Mouse (Mus musculus): Measurements from ENCODE around the gene Eng. TPM values are rescaled to one million over a fixed set of nuclear protein-coding genes. Genes with fewer than 3 reads are reported as not detected.
A peak's percentile ranks its signal among the peaks of the same experiment; 100 is the strongest.

Eng gene
- polyA plus RNA-seq, 1 experiment from 2014 or later: 25.6 TPM

GRCm38 (mm10) chr2:32637778-32638281 lies 8.6 kb upstream of the Eng start:
- DNase-seq (ENCODE audit: low spot score): no peak
- H3K36me3 ChIP-seq: peaks cover 4% of the 10 kb centered on the region; the same call in 1 of the 2 replicates
- 52% methylated on average over 11 of the region's 11 CpGs for WGBS
- no peaks in the 10 kb centered on the region for H3K9me3 ChIP-seq (replicated peaks)
- peaks cover 26% of the 10 kb centered on the region for H3K4me1 ChIP-seq
- H3K27ac ChIP-seq (replicated peaks): peak overlapping the region; percentile 79
- H3K27me3 ChIP-seq (ENCODE audit: low read depth, poor library complexity, severe bottlenecking): no peaks in the 10 kb centered on the region
- H3K4me3 ChIP-seq: peak overlapping the region; percentile 7; the same call in 1 of the 2 replicates

DNA sequence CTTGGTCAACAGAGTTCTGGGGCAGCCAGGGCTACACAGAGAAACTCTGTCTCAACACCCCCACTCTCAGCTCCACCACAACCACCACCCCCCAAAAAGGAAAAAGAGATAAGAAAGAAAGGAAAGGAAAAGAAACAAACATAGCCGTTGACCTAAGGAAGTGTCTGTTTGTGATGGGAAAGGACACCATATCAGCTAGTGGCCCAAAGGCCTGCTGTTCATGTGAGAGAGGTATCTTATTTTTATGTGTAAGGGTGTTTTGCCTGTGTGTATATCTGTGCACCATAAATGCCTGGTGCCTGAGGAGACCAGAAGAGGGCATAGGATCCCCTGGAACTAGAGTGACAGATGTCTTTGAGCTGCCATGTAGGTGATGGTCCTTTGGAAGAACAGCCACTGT lies 6.8 kb upstream of the Eng start:
- Histone ChIP-seq H3K27ac (replicated peaks) (no peak overlapping the region), H3K4me3 (no peak overlapping the region), H3K36me3 (no peaks in the 10 kb centered on the region), H3K9me3 (replicated peaks) (no peaks in the 10 kb centered on the region), H3K4me1 (peaks cover 17% of the 10 kb centered on the region), H3K27me3 (ENCODE audit: low read depth, poor library complexity, severe bottlenecking) (no peaks in the 10 kb centered on the region)
- 93% methylated on average over 1 of the region's 1 CpGs for WGBS
- no peak for DNase-seq (ENCODE audit: low spot score)

GRCm38 (mm10) chr2:32640550-32641051 lies 5.8 kb upstream of the Eng start:
- Histone ChIP-seq H3K36me3 (no peaks in the 10 kb centered on the region), H3K27me3 (ENCODE audit: low read depth, poor library complexity, severe bottlenecking) (no peaks in the 10 kb centered on the region), H3K4me1 (peaks cover 21% of the 10 kb centered on the region), H3K4me3 (no peak overlapping the region), H3K9me3 (replicated peaks) (no peaks in the 10 kb centered on the region), H3K27ac (replicated peaks) (0 out of 2 replicates have a peak overlapping the region, but pooled peaks have one; percentile 33)
- 68% methylated on average over 6 of the region's 6 CpGs for WGBS
- DNase-seq (ENCODE audit: low spot score): no peak

GRCm38 (mm10) chr2:32641810-32642209 lies 4.6 kb upstream of the Eng start:
- 77% methylated on average over 5 of the region's 5 CpGs for WGBS
- Histone ChIP-seq H3K4me1 (peaks cover 33% of the 10 kb centered on the region), H3K36me3 (no peaks in the 10 kb centered on the region), H3K27me3 (ENCODE audit: low read depth, poor library complexity, severe bottlenecking) (no peaks in the 10 kb centered on the region), H3K27ac (replicated peaks) (no peak overlapping the region), H3K9me3 (replicated peaks) (no peaks in the 10 kb centered on the region), H3K4me3 (no peak overlapping the region)
- DNase-seq (ENCODE audit: low spot score): no peak

GRCm38 (mm10) chr2:32642813-32643212 lies 3.6 kb upstream of the Eng start:
- 80% methylated on average over 7 of the region's 7 CpGs for WGBS
- peak overlapping the region; percentile 14; the same call in 1 of the 2 replicates for H3K27ac ChIP-seq (replicated peaks)
- H3K4me3 ChIP-seq: no peak overlapping the region
- H3K9me3 ChIP-seq (replicated peaks): no peaks in the 10 kb centered on the region
- DNase-seq (ENCODE audit: low spot score): no peak
- H3K27me3 ChIP-seq (ENCODE audit: low read depth, poor library complexity, severe bottlenecking): no peaks in the 10 kb centered on the region
- H3K4me1 ChIP-seq: peaks cover 30% of the 10 kb centered on the region
- no peaks in the 10 kb centered on the region for H3K36me3 ChIP-seq

GRCm38 (mm10) chr2:32644083-32644482 lies 2.3 kb upstream of the Eng start:
- WGBS: 87% methylated on average over 9 of the region's 9 CpGs
- Histone ChIP-seq H3K4me1 (peaks cover 26% of the 10 kb centered on the region), H3K27me3 (ENCODE audit: low read depth, poor library complexity, severe bottlenecking) (no peaks in the 10 kb centered on the region), H3K4me3 (no peak overlapping the region), H3K36me3 (no peaks in the 10 kb centered on the region), H3K27ac (replicated peaks) (0 out of 2 replicates have a peak overlapping the region, but pooled peaks have one; percentile 10), H3K9me3 (replicated peaks) (no peaks in the 10 kb centered on the region)
- no peak for DNase-seq (ENCODE audit: low spot score)

GRCm38 (mm10) chr2:32644799-32645475 lies 1.5 kb upstream of the Eng start:
- WGBS: 82% methylated on average over 8 of the region's 8 CpGs
- no peaks in the 10 kb centered on the region for H3K36me3 ChIP-seq
- no peaks in the 10 kb centered on the region for H3K9me3 ChIP-seq (replicated peaks)
- no peaks in the 10 kb centered on the region for H3K27me3 ChIP-seq (ENCODE audit: low read depth, poor library complexity, severe bottlenecking)
- H3K27ac ChIP-seq (replicated peaks): peak overlapping the region; percentile 34; the same call in 1 of the 2 replicates
- peaks cover 26% of the 10 kb centered on the region for H3K4me1 ChIP-seq
- H3K4me3 ChIP-seq: no peak overlapping the region
- DNase-seq (ENCODE audit: low spot score): no peak

- no peaks in the 10 kb centered on the region for H3K27me3 ChIP-seq (ENCODE audit: low read depth, poor library complexity, severe bottlenecking)
- H3K27ac ChIP-seq (replicated peaks): peak overlapping the region; percentile 7; the same call in 1 of the 2 replicates
- 70% methylated on average over 3 of the region's 3 CpGs for WGBS
These were observed 748 bp upstream of the Eng start for GRCm38 (mm10) chr2:32645647-32646046.

GRCm38 (mm10) chr2:32647366-32647765 lies 971 bp downstream of the Eng start:
- DNase-seq (ENCODE audit: low spot score): no peak
- Histone ChIP-seq H3K27ac (replicated peaks) (0 out of 2 replicates have a peak overlapping the region, but pooled peaks have one; percentile 38), H3K27me3 (ENCODE audit: low read depth, poor library complexity, severe bottlenecking) (no peaks in the 10 kb centered on the region), H3K9me3 (replicated peaks) (no peaks in the 10 kb centered on the region), H3K4me1 (peaks cover 25% of the 10 kb centered on the region), H3K36me3 (no peaks in the 10 kb centered on the region), H3K4me3 (peak overlapping the region; percentile 38)
- WGBS: 91% methylated on average over 7 of the region's 7 CpGs

More at GRCm38 (mm10) chr2:32645647-32646046, 748 bp upstream of the Eng start:
- no peak for DNase-seq (ENCODE audit: low spot score)
- peaks cover 23% of the 10 kb centered on the region for H3K4me1 ChIP-seq
- H3K36me3 ChIP-seq: no peaks in the 10 kb centered on the region
- H3K9me3 ChIP-seq (replicated peaks): no peaks in the 10 kb centered on the region
- H3K4me3 ChIP-seq: no peak overlapping the region

GRCm38 (mm10) chr2:32653764-32654163 lies 7.4 kb downstream of the Eng start:
- Histone ChIP-seq H3K27me3 (ENCODE audit: low read depth, poor library complexity, severe bottlenecking) (no peaks in the 10 kb centered on the region), H3K9me3 (replicated peaks) (no peaks in the 10 kb centered on the region), H3K4me3 (no peak overlapping the region), H3K36me3 (no peaks in the 10 kb centered on the region), H3K4me1 (peaks cover 20% of the 10 kb centered on the region), H3K27ac (replicated peaks) (peak overlapping the region; percentile 53)
- WGBS: 72% methylated on average over 7 of the region's 7 CpGs
- DNase-seq (ENCODE audit: low spot score): no peak

- Histone ChIP-seq H3K36me3 (no peaks in the 10 kb centered on the region), H3K4me3 (no peak overlapping the region), H3K27ac (replicated peaks) (peak overlapping the region; percentile 53), H3K27me3 (ENCODE audit: low read depth, poor library complexity, severe bottlenecking) (no peaks in the 10 kb centered on the region), H3K4me1 (peaks cover 20% of the 10 kb centered on the region), H3K9me3 (replicated peaks) (no peaks in the 10 kb centered on the region)
- no peak for DNase-seq (ENCODE audit: low spot score)
- 82% methylated on average over 14 of the region's 14 CpGs for WGBS
These were observed 8.5 kb downstream of the Eng start for GRCm38 (mm10) chr2:32654743-32655393.

- Histone ChIP-seq H3K27me3 (ENCODE audit: low read depth, poor library complexity, severe bottlenecking) (no peaks in the 10 kb centered on the region), H3K27ac (replicated peaks) (peak overlapping the region; percentile 53), H3K36me3 (no peaks in the 10 kb centered on the region), H3K4me3 (no peak overlapping the region), H3K9me3 (replicated peaks) (no peaks in the 10 kb centered on the region), H3K4me1 (peaks cover 20% of the 10 kb centered on the region)
- WGBS: 83% methylated on average over 3 of the region's 3 CpGs
- DNase-seq (ENCODE audit: low spot score): no peak
These were observed 9.0 kb downstream of the Eng start for GRCm38 (mm10) chr2:32655394-32655744.

- no peak for DNase-seq (ENCODE audit: low spot score)
- no peak overlapping the region for H3K4me3 ChIP-seq
- no peaks in the 10 kb centered on the region for H3K9me3 ChIP-seq (replicated peaks)
- peaks cover 20% of the 10 kb centered on the region for H3K4me1 ChIP-seq
- peak overlapping the region; percentile 53 for H3K27ac ChIP-seq (replicated peaks)
- H3K36me3 ChIP-seq: no peaks in the 10 kb centered on the region
- WGBS: 67% methylated on average over 12 of the region's 12 CpGs
- no peaks in the 10 kb centered on the region for H3K27me3 ChIP-seq (ENCODE audit: low read depth, poor library complexity, severe bottlenecking)
These were observed 9.4 kb downstream of the Eng start for GRCm38 (mm10) chr2:32655826-32656225.
